Mouse (Mus musculus) heart, embryonic 12.5 days (tissue): ENCODE measurements around the gene Fadd. TPM values are rescaled to one million over a fixed set of nuclear protein-coding genes. Genes with fewer than 3 reads are reported as not detected.

Experiments
- ATAC-seq: fragments of 200-750 bp; cut with Nextera tagmentation; 2 replicates; pipeline ENCODE4 v1.8.0; 2017; ENCODE audit warnings: moderate TSS enrichment, moderate library complexity; ENCODE audit not compliant: insufficient number of reproducible peaks, low FRiP score
- H3K27ac ChIP-seq: fragments of 300-500 bp; sonication (generic); 2 replicates; pipeline ENCODE4 v1.5.1; 2016; ENCODE audit warnings: mild to moderate bottlenecking, moderate library complexity; ENCODE audit not compliant: poor library complexity, severe bottlenecking
- H3K27me3 ChIP-seq: fragments of 300-500 bp; sonication (generic); replicated peaks from 2 replicates; pipeline ENCODE4 v1.6.1; 2016; ENCODE audit warnings: mild to moderate bottlenecking, moderate library complexity
- H3K36me3 ChIP-seq: fragments of 300-500 bp; sonication (generic); 2 replicates; pipeline ENCODE4 v1.6.1; 2016; ENCODE audit warnings: mild to moderate bottlenecking, moderate library complexity
- H3K4me1 ChIP-seq: fragments of 300-500 bp; sonication (generic); replicated peaks from 2 replicates; pipeline ENCODE4 v1.6.1; 2016; ENCODE audit warnings: mild to moderate bottlenecking
- H3K4me2 ChIP-seq: fragments of 300-500 bp; sonication (generic); 2 replicates; pipeline ENCODE4 v1.6.1; 2016; ENCODE audit warnings: mild to moderate bottlenecking, moderate library complexity
- H3K4me3 ChIP-seq: fragments of 300-500 bp; sonication (generic); 2 replicates; pipeline ENCODE4 v1.5.1; 2016; ENCODE audit warnings: mild to moderate bottlenecking
- H3K9ac ChIP-seq: fragments of 300-500 bp; sonication (generic); 2 replicates; pipeline ENCODE4 v1.6.1; 2016; ENCODE audit warnings: mild to moderate bottlenecking, moderate library complexity
- H3K9me3 ChIP-seq: fragments of 300-500 bp; sonication (generic); replicated peaks from 2 replicates; pipeline ENCODE4 v1.6.1; 2016; ENCODE audit warnings: mild to moderate bottlenecking, moderate library complexity
- WGBS: fragments of 180-500 bp; shearing (Covaris S2); methylation state at CpG from one replicate; pipeline ENCODE4 v1.1.7; 2016; 5-methylcytosine and 5-hydroxymethylcytosine counted together
- polyA plus RNA-seq: library from polyadenylated mRNA; unstranded; fragments of >200 nt; fragmentation: Nextera tagmentation; extraction: Ambion mirVana; gene quantifications from 2 replicates; pipeline ENCODE4 v1.2.1, GENCODE M21; 2016

Gene Fadd
- polyA plus RNA-seq, 1 experiment from 2014 or later, result 12.3 TPM

DNA sequence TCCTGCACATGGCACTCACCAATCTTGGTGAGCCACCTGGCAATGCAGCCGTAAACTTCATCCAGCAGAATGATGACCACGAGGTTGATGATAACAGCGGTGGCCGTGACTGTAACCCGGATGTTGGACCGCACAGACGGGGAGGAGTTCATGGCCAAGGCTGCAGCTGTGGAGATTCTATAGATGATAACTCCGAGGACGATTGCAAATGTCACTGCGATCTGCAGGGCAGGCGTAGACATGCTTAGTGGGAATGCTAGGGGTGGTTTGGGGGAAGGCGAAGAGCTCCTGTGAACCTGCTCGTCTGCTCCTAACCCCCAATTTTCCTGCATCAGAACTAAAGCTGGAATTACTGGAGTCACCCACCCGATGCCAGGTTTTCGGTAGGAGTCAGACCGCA, 29.3 kb upstream of the Fadd start:
- no peak overlapping the region for H3K27ac ChIP-seq
- H3K4me2 ChIP-seq, result no peak overlapping the region
- H3K4me1 ChIP-seq, result peaks cover 14% of the 10 kb centered on the region
- no peaks in the 10 kb centered on the region for H3K9me3 ChIP-seq
- H3K27me3 ChIP-seq, result no peaks in the 10 kb centered on the region
- H3K36me3 ChIP-seq, result no peaks in the 10 kb centered on the region
- no peak for ATAC-seq
- no peak overlapping the region for H3K4me3 ChIP-seq
- H3K9ac ChIP-seq, result no peak overlapping the region
- WGBS, result 90% methylated on average over 16 of the region's 16 CpGs

DNA sequence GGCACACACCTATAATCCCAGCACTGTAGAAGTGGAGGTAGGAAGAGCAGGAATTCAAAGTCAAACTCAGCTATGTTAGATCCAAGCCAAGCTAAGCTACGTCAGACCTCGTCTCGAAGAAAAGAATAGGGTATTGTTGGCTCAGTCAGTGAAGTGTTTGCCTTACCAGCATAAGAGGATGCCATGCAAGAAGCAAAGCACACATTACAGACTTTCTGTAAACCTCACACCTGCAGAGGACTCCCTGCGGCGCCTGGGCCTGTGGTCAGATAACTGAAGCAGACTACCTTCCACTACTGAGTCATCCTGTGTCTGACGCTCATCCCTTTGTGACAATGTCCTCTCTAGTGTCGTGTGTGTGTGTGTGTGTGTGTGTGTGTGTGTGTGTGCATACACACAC, 27.3 kb upstream of the Fadd start:
- no peaks in the 10 kb centered on the region for H3K9me3 ChIP-seq
- H3K4me2 ChIP-seq, result no peak overlapping the region
- no peaks in the 10 kb centered on the region for H3K36me3 ChIP-seq
- H3K4me1 ChIP-seq, result peaks cover 7% of the 10 kb centered on the region
- ATAC-seq, result no peak
- H3K27ac ChIP-seq, result no peak overlapping the region
- no peak overlapping the region for H3K9ac ChIP-seq
- no peak overlapping the region for H3K4me3 ChIP-seq
- H3K27me3 ChIP-seq, result no peaks in the 10 kb centered on the region
- WGBS, result 84% methylated on average over 7 of the region's 7 CpGs

DNA sequence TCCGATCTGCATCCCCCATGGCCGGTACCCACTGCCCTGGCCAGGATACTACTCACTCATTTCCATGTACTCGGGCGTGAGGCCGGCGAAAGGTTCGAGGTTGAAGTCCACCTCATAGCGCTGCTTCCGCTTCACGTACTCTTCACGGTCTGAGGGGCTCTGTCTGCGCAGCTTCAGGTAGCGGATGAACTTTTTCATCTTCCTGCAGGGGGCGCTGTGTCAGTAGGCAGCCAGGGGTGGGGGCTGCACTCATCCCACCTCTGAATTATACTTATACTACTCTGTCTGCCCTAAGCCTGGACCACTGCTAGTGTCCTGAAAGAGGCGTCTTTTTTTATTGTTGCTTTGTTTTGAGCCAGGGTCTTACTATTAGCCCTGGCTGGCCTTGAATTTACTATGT, 25.6 kb upstream of the Fadd start:
- Histone ChIP-seq H3K4me2 (no peak overlapping the region), H3K4me3 (no peak overlapping the region), H3K9ac (no peak overlapping the region), H3K27ac (no peak overlapping the region), H3K9me3 (no peaks in the 10 kb centered on the region), H3K27me3 (no peaks in the 10 kb centered on the region), H3K36me3 (no peaks in the 10 kb centered on the region), H3K4me1 (peaks cover 9% of the 10 kb centered on the region)
- 84% methylated on average over 15 of the region's 15 CpGs for WGBS
- ATAC-seq, result no peak

DNA sequence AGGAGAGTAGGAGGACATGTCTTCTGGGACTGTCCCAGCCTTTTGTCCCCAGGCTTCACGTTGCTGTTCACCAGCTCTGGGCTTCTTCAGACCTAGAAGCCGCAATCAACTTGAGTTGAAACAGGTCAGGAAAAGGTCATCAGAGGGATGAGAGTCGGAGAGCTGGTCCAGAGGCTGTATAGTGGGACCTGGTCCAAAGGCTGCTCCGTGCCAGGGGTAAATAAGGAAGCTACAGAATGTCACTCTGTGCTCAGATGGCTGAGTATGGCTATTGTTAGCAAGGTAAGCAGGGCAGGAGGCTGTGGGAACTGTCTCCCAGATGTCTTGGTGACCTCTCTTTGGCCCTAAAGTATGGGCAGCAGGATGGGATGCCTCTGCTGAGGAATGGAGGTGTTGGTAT, 22.5 kb upstream of the Fadd start:
- Histone ChIP-seq H3K27ac (no peak overlapping the region), H3K36me3 (no peaks in the 10 kb centered on the region), H3K9me3 (no peaks in the 10 kb centered on the region), H3K4me1 (peaks cover 5% of the 10 kb centered on the region), H3K9ac (no peak overlapping the region), H3K4me3 (no peak overlapping the region), H3K27me3 (no peaks in the 10 kb centered on the region; the same call in 1 of the 2 replicates), H3K4me2 (no peak overlapping the region)
- WGBS, result 36% methylated on average over 4 of the region's 4 CpGs
- no peak for ATAC-seq

DNA sequence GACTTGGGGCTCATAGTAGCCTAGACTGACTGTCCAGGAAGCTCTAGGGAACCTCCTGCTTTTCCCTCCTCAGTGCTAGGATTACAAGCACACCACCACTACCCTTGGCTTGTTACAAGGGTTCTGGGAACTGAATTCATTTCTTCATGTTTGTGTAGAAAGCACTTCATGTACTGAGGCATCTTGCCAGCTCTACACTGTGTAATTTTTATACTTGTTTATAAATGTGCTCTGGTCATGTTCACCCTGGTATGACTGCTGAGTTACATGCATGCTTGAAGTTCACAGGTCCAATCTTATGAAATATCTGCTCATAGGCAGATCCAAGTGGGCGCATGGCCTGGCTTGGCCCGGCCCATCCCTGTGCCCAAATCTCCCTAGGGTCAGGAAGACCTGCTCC, 22.0 kb upstream of the Fadd start:
- H3K9ac ChIP-seq, result no peak overlapping the region
- no peaks in the 10 kb centered on the region; the same call in 1 of the 2 replicates for H3K27me3 ChIP-seq

DNA sequence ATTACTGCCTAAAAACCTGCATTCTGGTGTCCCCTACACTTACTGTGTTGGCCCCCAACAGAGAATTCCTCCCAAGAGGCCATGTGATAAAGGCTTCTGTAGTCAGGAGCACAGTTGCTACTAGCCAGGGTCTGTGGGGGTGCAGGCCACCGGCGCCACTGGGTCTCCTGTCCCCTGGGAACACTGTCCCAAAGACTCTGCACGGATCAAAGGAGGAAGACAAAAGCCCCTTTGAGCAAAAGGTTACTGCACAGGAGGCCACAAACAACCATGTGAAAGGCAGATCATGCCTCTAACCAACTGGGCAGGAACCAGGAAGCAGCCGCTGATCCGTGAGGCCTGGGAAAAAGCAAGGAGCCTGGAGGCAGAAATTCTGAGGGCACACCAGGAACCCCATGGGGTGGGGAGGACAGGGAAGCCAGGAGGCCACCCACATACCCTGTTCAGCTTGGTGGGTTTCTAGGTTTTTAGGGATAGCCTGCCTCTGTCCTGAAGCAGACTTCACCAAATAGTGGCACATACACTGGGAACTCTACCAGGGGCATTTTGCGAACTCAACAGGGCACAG, 18.2 kb upstream of the Fadd start:
- Histone ChIP-seq H3K4me2 (no peak overlapping the region), H3K9ac (no peak overlapping the region), H3K36me3 (no peaks in the 10 kb centered on the region), H3K4me3 (no peak overlapping the region), H3K27me3 (no peaks in the 10 kb centered on the region; the same call in 1 of the 2 replicates), H3K27ac (no peak overlapping the region), H3K4me1 (peaks cover 5% of the 10 kb centered on the region), H3K9me3 (no peaks in the 10 kb centered on the region)
- no peak for ATAC-seq
- 64% methylated on average over 6 of the region's 6 CpGs for WGBS

More for the DNA sequence above, 22.0 kb upstream of the Fadd start:
- WGBS, result 90% methylated on average over 2 of the region's 2 CpGs
- Histone ChIP-seq H3K4me3 (no peak overlapping the region), H3K36me3 (no peaks in the 10 kb centered on the region), H3K9me3 (no peaks in the 10 kb centered on the region), H3K4me1 (peaks cover 5% of the 10 kb centered on the region), H3K27ac (no peak overlapping the region), H3K4me2 (no peak overlapping the region)
- no peak for ATAC-seq

DNA sequence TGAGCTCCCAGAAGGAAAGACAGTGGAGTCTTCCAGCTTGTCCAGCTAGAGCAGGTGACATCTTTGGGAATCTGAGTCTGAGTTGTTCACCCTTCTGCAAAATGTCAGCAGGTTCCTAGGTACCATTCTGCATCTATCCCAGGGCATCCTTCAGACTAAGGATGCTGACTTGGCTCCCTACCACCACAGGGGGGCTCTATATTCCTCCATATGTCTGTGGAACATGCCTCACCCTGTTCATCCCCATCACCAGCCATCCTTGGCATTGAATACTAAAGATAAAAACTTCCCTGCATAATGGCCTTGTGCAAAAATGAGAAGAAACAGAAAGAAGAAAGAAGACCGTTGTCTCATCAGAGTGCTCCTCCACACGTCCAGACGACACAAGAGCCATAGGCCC, 7.2 kb upstream of the Fadd start:
- H3K4me3 ChIP-seq, result no peak overlapping the region
- H3K9ac ChIP-seq, result no peak overlapping the region
- H3K4me1 ChIP-seq, result no peaks in the 10 kb centered on the region
- 87% methylated on average over 3 of the region's 3 CpGs for WGBS
- H3K36me3 ChIP-seq, result no peaks in the 10 kb centered on the region
- ATAC-seq, result no peak
- H3K27me3 ChIP-seq, result peaks cover 10% of the 10 kb centered on the region; the same call in 1 of the 2 replicates
- H3K27ac ChIP-seq, result no peak overlapping the region
- no peak overlapping the region for H3K4me2 ChIP-seq
- H3K9me3 ChIP-seq, result no peaks in the 10 kb centered on the region

DNA sequence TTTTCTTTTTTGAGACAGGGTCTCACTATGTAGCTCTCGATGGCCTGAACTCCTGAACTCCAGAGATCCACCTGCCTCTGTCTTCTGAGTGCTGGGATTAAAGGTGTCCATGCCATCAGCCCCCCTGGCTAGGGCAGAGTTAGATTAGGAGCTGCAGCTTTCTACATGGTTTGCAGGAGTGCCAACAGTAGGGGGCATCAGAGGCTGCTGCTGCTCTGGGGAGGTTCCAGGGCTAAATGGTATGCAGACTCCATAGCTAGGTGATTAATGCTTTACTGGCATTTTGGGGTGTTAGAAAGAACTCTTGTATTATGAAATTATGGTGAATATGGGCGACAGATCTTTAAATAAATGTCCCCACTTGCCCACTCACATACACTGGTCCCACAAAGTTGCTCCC, 5.0 kb upstream of the Fadd start:
- 30% methylated on average over 2 of the region's 2 CpGs for WGBS
- no peaks in the 10 kb centered on the region for H3K9me3 ChIP-seq
- no peak for ATAC-seq

DNA sequence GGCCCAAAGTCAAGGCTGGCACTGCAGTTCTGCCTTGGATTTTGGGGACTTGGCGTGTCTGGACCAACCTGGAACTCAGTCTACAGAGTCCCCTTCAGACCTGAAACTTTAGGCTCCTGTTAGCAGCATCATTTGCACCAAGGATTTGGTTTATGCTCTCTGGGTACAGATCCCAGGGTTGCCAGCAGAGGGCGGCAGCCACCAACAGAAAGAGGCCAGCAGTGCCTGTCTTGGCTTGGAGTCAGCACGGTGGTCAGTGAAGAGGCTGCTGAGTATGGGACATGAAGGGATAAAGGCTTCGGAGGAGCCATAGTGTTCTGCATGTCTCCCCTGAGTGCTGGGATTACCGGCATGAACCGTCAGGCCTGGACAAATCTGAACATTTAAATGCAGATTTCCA, 3.4 kb upstream of the Fadd start:
- H3K36me3 ChIP-seq, result 0 out of 2 replicates have a peak, but pooled peaks cover under 1% of the 10 kb centered on the region

More for the DNA sequence above, 5.0 kb upstream of the Fadd start:
- Histone ChIP-seq H3K4me2 (no peak overlapping the region), H3K4me3 (no peak overlapping the region), H3K4me1 (peaks cover 11% of the 10 kb centered on the region; the same call in 1 of the 2 replicates), H3K9ac (no peak overlapping the region), H3K36me3 (no peaks in the 10 kb centered on the region), H3K27me3 (peaks cover 13% of the 10 kb centered on the region; the same call in 1 of the 2 replicates), H3K27ac (no peak overlapping the region)

DNA sequence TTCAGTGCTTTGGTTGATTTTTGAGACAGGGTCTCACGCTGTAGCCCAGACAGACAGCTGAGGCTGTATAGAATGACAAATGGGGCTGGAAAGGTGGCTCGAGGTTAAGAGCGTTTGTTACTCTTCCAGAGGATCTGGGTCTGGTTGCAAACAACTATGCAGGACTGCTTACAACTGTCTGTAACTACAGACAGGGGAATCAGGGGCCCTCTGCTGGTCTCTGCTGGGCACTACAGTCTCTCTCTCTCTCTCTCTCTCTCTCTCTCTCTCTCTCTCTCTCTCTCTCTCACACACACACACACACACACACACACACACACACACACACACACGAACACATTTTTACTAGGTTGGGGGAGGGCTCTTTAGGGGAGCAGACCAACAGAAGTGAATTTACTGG, 1.4 kb upstream of the Fadd start:
- no peaks in the 10 kb centered on the region for H3K9me3 ChIP-seq
- no peak for ATAC-seq
- H3K27me3 ChIP-seq, result peaks cover 7% of the 10 kb centered on the region; the same call in 1 of the 2 replicates
- H3K4me3 ChIP-seq, result no peak overlapping the region
- H3K27ac ChIP-seq, result no peak overlapping the region
- no peak overlapping the region for H3K9ac ChIP-seq
- H3K4me2 ChIP-seq, result no peak overlapping the region
- H3K4me1 ChIP-seq, result peaks cover 19% of the 10 kb centered on the region
- 5% methylated on average over 4 of the region's 4 CpGs for WGBS
- peaks cover 21% of the 10 kb centered on the region for H3K36me3 ChIP-seq

More for the DNA sequence above, 3.4 kb upstream of the Fadd start:
- Histone ChIP-seq H3K27ac (no peak overlapping the region), H3K4me1 (peaks cover 17% of the 10 kb centered on the region), H3K27me3 (peaks cover 13% of the 10 kb centered on the region; the same call in 1 of the 2 replicates), H3K4me2 (no peak overlapping the region), H3K9me3 (no peaks in the 10 kb centered on the region), H3K4me3 (no peak overlapping the region), H3K9ac (no peak overlapping the region)
- no peak for ATAC-seq
- 15% methylated on average over 6 of the region's 6 CpGs for WGBS

DNA sequence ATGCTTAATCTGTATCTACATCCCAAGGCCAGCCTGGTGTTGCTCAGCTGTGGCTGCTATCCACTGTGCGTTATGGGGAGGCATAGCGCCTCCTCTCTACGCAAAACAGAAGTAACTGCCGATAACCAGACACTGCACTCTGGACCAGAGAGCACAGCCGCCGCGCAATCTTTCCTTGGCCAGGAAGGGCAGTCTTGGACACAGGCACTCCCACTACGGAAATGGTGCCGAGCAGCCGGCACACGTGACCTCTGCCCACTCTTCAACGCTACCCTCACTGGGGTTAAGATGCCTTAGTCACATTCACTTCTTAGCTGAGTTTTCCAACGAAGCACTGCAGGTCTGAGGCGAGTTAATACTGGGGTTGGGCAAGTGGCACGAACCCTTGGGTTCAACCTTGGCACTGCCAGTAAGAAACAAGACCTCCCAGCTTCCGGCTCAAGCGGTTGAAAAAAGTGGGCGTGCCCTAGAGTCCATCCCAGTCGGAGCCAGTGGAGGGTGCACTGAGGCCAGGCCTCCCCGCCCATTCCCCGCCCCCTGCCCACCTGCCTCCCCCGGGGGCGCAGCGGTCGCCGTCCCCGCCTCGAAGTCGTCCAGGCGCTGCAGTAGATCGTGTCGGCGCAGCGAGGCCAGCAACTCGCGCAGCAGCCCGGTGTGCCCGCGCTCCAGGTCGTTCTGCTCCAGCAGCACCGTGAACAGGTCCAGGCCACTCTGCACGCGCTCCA, 542 bp downstream of the Fadd start:
- peak; percentile 94 for ATAC-seq
- no peaks in the 10 kb centered on the region for H3K9me3 ChIP-seq
- H3K9ac ChIP-seq, result peak overlapping the region; percentile 85
- WGBS, result under 1% methylated on average over 43 of the region's 43 CpGs
- peak overlapping the region; percentile 89 for H3K4me3 ChIP-seq
- peak overlapping the region; percentile 95 for H3K27ac ChIP-seq
- peaks cover 21% of the 10 kb centered on the region for H3K36me3 ChIP-seq
- peaks cover 25% of the 10 kb centered on the region for H3K4me1 ChIP-seq
- peaks cover 7% of the 10 kb centered on the region; the same call in 1 of the 2 replicates for H3K27me3 ChIP-seq
- H3K4me2 ChIP-seq, result peak overlapping the region; percentile 77
